Mouse (Mus musculus): Measurements from ENCODE around the gene Mtx1.

- TF ChIP-seq CTCF (IDR thresholded peaks at IDR 0.05; ENCODE audit: borderline replicate concordance, insufficient read depth, low read length) (no peak), POLR2A (IDR thresholded peaks at IDR 0.05; ENCODE audit: low read depth, low read length) (peak; percentile 72)
Measured at GRCm38 (mm10) chr3:89227307-89228179, 655 bp upstream of the Mtx1 start.
